Mouse (Mus musculus) myocyte (in vitro differentiated cells): ENCODE measurements at regions not wholly inside any gene's neighbourhood (a gene's known extent, or its start where the extent isn't known, plus 50 kb on each side); places are given as distances from the start of the nearest gene placed in this dataset.

Experiments
- H3K27me3 ChIP-seq: one replicate; pipeline ENCODE4 v1.6.1; 2011; ENCODE audit not compliant: control insufficient read depth, insufficient read depth, insufficient read length
- H3K36me3 ChIP-seq: one replicate; pipeline ENCODE4 v1.6.1; 2011; ENCODE audit not compliant: control insufficient read depth, insufficient read depth
- H3K4me2 ChIP-seq: one replicate; pipeline ENCODE4 v1.6.1; 2011; ENCODE audit warnings: low read depth, control low read depth
- H3K4me3 ChIP-seq: one replicate; pipeline ENCODE4 v1.5.1; 2011; ENCODE audit warnings: mild to moderate bottlenecking, control low read depth, moderate library complexity
- H3K79me2 ChIP-seq: one replicate; pipeline ENCODE4 v1.6.1; 2011; ENCODE audit not compliant: control insufficient read depth, insufficient read depth
- H3ac ChIP-seq: one replicate; pipeline ENCODE4 v1.6.1; 2011; ENCODE audit not compliant: control insufficient read depth, insufficient read length
- CEBPB ChIP-seq: IDR thresholded peaks from 2 replicates; pipeline ENCODE4 v1.6.1; 2011; ENCODE audit warnings: mild to moderate bottlenecking, moderate library complexity; ENCODE audit not compliant: poor library complexity, insufficient read depth, severe bottlenecking
- E2F4 ChIP-seq: IDR thresholded peaks from one replicate; pipeline ENCODE4 v1.6.1; 2011; ENCODE audit warnings: mild to moderate bottlenecking, control low read depth, moderate library complexity; ENCODE audit not compliant: insufficient read depth
- MAX ChIP-seq: IDR thresholded peaks from one replicate; pipeline ENCODE4 v1.6.1; 2011; ENCODE audit warnings: low read depth, mild to moderate bottlenecking, control low read depth
- MYOD1 ChIP-seq, 3 experiments: IDR thresholded peaks; one replicate each; pipeline ENCODE4 v1.6.1; 2011; ENCODE audit warnings: control low read depth in 2 of 3, low read depth in 2 of 3, mild to moderate bottlenecking in 2 of 3, moderate library complexity in 1 of 3; ENCODE audit not compliant: insufficient read length in 2 of 3, control insufficient read depth in 1 of 3
- MYOG ChIP-seq, 3 experiments: IDR thresholded peaks; one replicate each; pipeline ENCODE4 v1.6.1; 2011; ENCODE audit warnings: control low read depth in 2 of 3, low read depth in 2 of 3, mild to moderate bottlenecking in 2 of 3; ENCODE audit not compliant: insufficient read length in 2 of 3, control insufficient read depth in 1 of 3, insufficient read depth in 1 of 3
- POLR2A ChIP-seq: IDR thresholded peaks from one replicate; pipeline ENCODE4 v1.6.1; 2011; ENCODE audit warnings: low read depth, mild to moderate bottlenecking, control low read depth, moderate library complexity; ENCODE audit not compliant: insufficient read length
- POLR2AphosphoS2 ChIP-seq: IDR thresholded peaks from one replicate; pipeline ENCODE4 v1.6.1; 2011; ENCODE audit warnings: low read depth, control low read depth; ENCODE audit not compliant: insufficient read length
- REST ChIP-seq: IDR thresholded peaks from one replicate; pipeline ENCODE4 v1.6.1; 2011; ENCODE audit warnings: mild to moderate bottlenecking, control low read depth, moderate library complexity; ENCODE audit not compliant: insufficient read depth, insufficient read length
- SRF ChIP-seq: IDR thresholded peaks from one replicate; pipeline ENCODE4 v1.6.1; 2011; ENCODE audit warnings: low read depth; ENCODE audit not compliant: control insufficient read depth, insufficient read length
- TCF12 ChIP-seq: IDR thresholded peaks from one replicate; pipeline ENCODE4 v1.6.1; 2011; ENCODE audit warnings: mild to moderate bottlenecking, control low read depth; ENCODE audit not compliant: poor library complexity, insufficient read depth, severe bottlenecking
- TCF3 ChIP-seq: IDR thresholded peaks from one replicate; pipeline ENCODE4 v1.6.1; 2011; ENCODE audit warnings: low read depth, control low read depth; ENCODE audit not compliant: insufficient read length
- USF1 ChIP-seq: IDR thresholded peaks from one replicate; pipeline ENCODE4 v1.6.1; 2011; ENCODE audit warnings: low read depth, mild to moderate bottlenecking, control low read depth, moderate library complexity

GRCm38 (mm10) chr19:32959844-32960195, 202.5 kb downstream of the Pten start:
- TF ChIP-seq POLR2A (no peak), POLR2AphosphoS2 (no peak), CEBPB (no peak), MYOG (IDR thresholded peaks at IDR 0.05; ENCODE audit: control insufficient read depth in 1 of 3, insufficient read depth in 1 of 3, insufficient read length in 2 of 3, low read depth in 2 of 3) (no peak), TCF12 (no peak), MAX (no peak), TCF3 (no peak), REST (no peak), MYOD1 (IDR thresholded peaks at IDR 0.05; ENCODE audit: control insufficient read depth in 1 of 3, insufficient read length in 2 of 3, low read depth in 2 of 3) (no peak), E2F4 (no peak), SRF (no peak), USF1 (no peak)
- H3K4me3 ChIP-seq: no peak overlapping the region
- H3ac ChIP-seq: no peak overlapping the region
- no peaks in the 10 kb centered on the region for H3K79me2 ChIP-seq
- H3K36me3 ChIP-seq: no peaks in the 10 kb centered on the region
- no peak overlapping the region for H3K4me2 ChIP-seq
- no peaks in the 10 kb centered on the region for H3K27me3 ChIP-seq

DNA sequence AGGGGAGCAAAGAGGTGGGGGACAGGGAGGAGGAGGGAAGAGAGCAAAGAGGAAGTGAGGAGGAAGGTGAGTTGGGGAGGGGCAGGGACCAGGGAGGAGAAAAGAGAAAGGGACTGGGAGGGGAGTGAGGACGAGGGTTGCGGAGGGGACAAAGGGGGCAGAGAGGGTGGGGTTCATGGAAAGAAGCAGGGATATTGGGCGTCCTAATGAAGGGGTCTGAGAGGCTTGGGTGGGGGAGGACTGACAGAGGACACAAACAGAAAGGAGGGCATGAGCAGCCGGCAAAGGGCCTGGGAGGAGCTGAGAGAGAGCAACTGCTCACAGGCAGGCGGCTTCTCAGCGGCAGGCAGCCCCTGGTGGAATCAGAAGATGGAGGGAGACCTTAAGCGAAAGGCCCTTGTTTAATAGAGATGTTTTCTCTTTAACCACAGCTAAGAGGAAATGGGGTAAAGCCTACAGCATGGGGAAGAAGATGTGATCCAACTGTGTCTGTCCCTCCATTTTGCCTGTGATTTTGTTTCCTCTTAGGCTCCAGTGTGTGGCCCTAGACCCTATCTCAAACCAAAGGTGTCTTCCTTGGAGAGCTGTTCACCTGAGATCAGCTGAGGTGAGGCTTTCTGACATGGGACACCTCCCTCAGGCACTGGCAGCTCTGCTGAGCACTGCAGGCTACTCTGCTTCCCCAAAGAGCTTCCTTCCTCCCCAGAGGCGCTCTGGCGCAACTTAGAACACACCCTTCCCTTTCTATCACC, 203.1 kb downstream of the Pten start:
- TF ChIP-seq POLR2A: no peak
- no peak for TF ChIP-seq TCF3
- TF ChIP-seq MYOD1 (IDR thresholded peaks at IDR 0.05; ENCODE audit: control insufficient read depth in 1 of 3, insufficient read length in 2 of 3, low read depth in 2 of 3): no peak
- no peak for TF ChIP-seq POLR2AphosphoS2
- no peak for TF ChIP-seq REST
- TF ChIP-seq SRF: no peak
- no peak for TF ChIP-seq CEBPB
- TF ChIP-seq MYOG (IDR thresholded peaks at IDR 0.05; ENCODE audit: control insufficient read depth in 1 of 3, insufficient read depth in 1 of 3, insufficient read length in 2 of 3, low read depth in 2 of 3): no peak
- no peak for TF ChIP-seq USF1
- no peak for TF ChIP-seq MAX
- TF ChIP-seq TCF12: no peak
- TF ChIP-seq E2F4: no peak
- Histone ChIP-seq H3K4me2 (no peak overlapping the region), H3K27me3 (no peaks in the 10 kb centered on the region), H3K79me2 (no peaks in the 10 kb centered on the region), H3K36me3 (no peaks in the 10 kb centered on the region), H3ac (no peak overlapping the region), H3K4me3 (no peak overlapping the region)

DNA sequence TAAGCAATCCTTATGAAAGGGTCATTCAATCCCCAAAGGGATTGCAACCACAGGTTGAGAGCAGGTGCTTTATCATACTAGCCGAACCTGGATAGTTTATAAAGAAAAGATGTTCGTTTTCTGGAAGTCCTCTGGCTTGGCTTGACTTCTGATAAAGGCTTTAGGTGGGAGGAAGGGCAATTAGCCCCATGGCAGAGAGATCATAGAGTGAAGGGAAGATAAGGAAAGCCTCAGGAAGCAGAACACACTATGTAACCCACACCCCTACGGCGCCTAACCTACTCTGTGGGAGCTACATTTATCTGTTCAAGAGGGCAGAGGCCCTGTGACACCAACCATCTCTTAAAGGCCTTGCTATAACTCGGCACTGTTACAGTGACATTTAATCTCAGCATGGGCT, 204.2 kb downstream of the Pten start:
- H3K4me3 ChIP-seq: no peak overlapping the region
- TF ChIP-seq TCF12: no peak
- TF ChIP-seq USF1: no peak
- TF ChIP-seq REST: no peak
- no peak for TF ChIP-seq MYOG (IDR thresholded peaks at IDR 0.05; ENCODE audit: control insufficient read depth in 1 of 3, insufficient read depth in 1 of 3, insufficient read length in 2 of 3, low read depth in 2 of 3)
- TF ChIP-seq E2F4: no peak
- no peak for TF ChIP-seq POLR2AphosphoS2
- no peak for TF ChIP-seq MYOD1 (IDR thresholded peaks at IDR 0.05; ENCODE audit: control insufficient read depth in 1 of 3, insufficient read length in 2 of 3, low read depth in 2 of 3)
- TF ChIP-seq POLR2A: no peak
- no peak overlapping the region for H3K4me2 ChIP-seq
- no peaks in the 10 kb centered on the region for H3K27me3 ChIP-seq
- no peaks in the 10 kb centered on the region for H3K79me2 ChIP-seq
- H3K36me3 ChIP-seq: no peaks in the 10 kb centered on the region
- no peak overlapping the region for H3ac ChIP-seq

DNA sequence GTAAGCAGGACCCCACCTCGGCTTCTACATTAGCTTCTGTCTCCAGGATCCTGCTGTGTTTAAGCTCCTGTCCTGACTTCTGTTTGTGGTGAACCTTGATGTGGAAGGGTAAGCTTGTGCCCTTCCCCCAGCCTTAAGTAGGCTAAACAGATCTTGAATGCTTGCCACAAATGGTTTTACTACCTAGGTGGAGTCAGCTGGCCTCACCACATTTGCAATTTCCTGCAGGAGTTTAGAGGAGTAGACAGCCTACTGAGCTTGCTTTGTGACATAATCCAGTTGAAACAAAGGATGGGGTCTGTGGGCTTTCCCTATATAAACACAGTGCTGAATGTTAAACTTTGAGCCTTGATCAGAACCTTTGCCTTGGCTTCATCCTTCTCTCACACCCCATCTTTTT, 206.7 kb downstream of the Pten start:
- TF ChIP-seq CEBPB (no peak), E2F4 (no peak), USF1 (no peak), MYOG (IDR thresholded peaks at IDR 0.05; ENCODE audit: control insufficient read depth in 1 of 3, insufficient read depth in 1 of 3, insufficient read length in 2 of 3, low read depth in 2 of 3) (no peak), REST (no peak), TCF3 (no peak), POLR2AphosphoS2 (no peak), MYOD1 (IDR thresholded peaks at IDR 0.05; ENCODE audit: control insufficient read depth in 1 of 3, insufficient read length in 2 of 3, low read depth in 2 of 3) (no peak)
- H3K4me2 ChIP-seq: no peak overlapping the region
- H3K4me3 ChIP-seq: no peak overlapping the region
- H3K36me3 ChIP-seq: no peaks in the 10 kb centered on the region
- H3K27me3 ChIP-seq: no peaks in the 10 kb centered on the region
- H3ac ChIP-seq: no peak overlapping the region
- no peaks in the 10 kb centered on the region for H3K79me2 ChIP-seq

GRCm38 (mm10) chr19:32965488-32965887, 208.2 kb downstream of the Pten start:
- no peak for TF ChIP-seq REST
- TF ChIP-seq TCF12: no peak
- TF ChIP-seq MYOD1 (IDR thresholded peaks at IDR 0.05; ENCODE audit: control insufficient read depth in 1 of 3, insufficient read length in 2 of 3, low read depth in 2 of 3): no peak
- TF ChIP-seq CEBPB: no peak
- TF ChIP-seq POLR2AphosphoS2: no peak
- no peak for TF ChIP-seq TCF3
- TF ChIP-seq USF1: no peak
- TF ChIP-seq MYOG (IDR thresholded peaks at IDR 0.05; ENCODE audit: control insufficient read depth in 1 of 3, insufficient read depth in 1 of 3, insufficient read length in 2 of 3, low read depth in 2 of 3): no peak
- no peak for TF ChIP-seq POLR2A
- no peak for TF ChIP-seq MAX
- TF ChIP-seq SRF: no peak
- no peak for TF ChIP-seq E2F4
- Histone ChIP-seq H3ac (no peak overlapping the region), H3K4me2 (no peak overlapping the region), H3K27me3 (no peaks in the 10 kb centered on the region), H3K79me2 (no peaks in the 10 kb centered on the region), H3K4me3 (no peak overlapping the region), H3K36me3 (no peaks in the 10 kb centered on the region)
